Mouse (Mus musculus): ENCODE measurements at regions not wholly inside any gene's neighbourhood (a gene's known extent, or its start where the extent isn't known, plus 50 kb on each side); places are given as distances from the start of the nearest gene placed in this dataset.

- no peak overlapping the region for H3K4me2 ChIP-seq (ENCODE audit: low read depth, low read length)
- no peak overlapping the region for H3K4me3 ChIP-seq (ENCODE audit: low read length)
- H3K4me1 ChIP-seq (replicated peaks; ENCODE audit: control insufficient read depth, insufficient read depth, low read length) = no peaks in the 10 kb centered on the region
- WGBS = 10% methylated on average over 3 of the region's 3 CpGs
- no peaks in the 10 kb centered on the region for H3K36me3 ChIP-seq (ENCODE audit: control insufficient read depth, insufficient read depth, low read length)
- no peaks in the 10 kb centered on the region for H3K9me3 ChIP-seq (ENCODE audit: control insufficient read depth, low read length)
- H3K27me3 ChIP-seq (ENCODE audit: control insufficient read depth, insufficient read depth, low read depth, low read length) = no peaks in the 10 kb centered on the region
- no peak for ATAC-seq (ENCODE audit: low read depth)
- no peak overlapping the region for H3K27ac ChIP-seq (ENCODE audit: low read length)
- H3K9ac ChIP-seq (ENCODE audit: low read length) = no peak overlapping the region
Observed at GRCm38 (mm10) chr10:44763102-44763501, 234.8 kb upstream of the Prdm1 start.

DNA sequence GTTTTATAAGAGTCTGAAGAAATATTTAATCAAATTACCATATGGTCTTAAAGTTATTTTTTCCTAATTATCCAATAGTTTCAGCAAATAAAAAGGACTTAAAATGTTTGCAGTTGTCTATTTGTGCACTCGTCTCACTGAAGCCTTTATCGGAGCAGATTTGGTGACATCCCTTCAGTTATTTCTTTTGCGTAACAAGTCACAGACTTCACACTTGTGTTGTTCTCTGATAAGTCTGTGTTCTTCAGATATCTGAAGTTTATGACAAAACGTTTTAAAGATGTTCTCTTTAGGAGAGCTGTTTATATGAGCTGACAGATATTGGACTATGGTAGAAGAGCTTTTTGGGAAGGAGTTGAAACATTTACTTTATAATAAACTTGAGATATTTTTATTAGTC, 233.8 kb upstream of the Prdm1 start:
- H3K4me3 ChIP-seq (ENCODE audit: low read length) = no peak overlapping the region
- no peaks in the 10 kb centered on the region for H3K27me3 ChIP-seq (ENCODE audit: control insufficient read depth, insufficient read depth, low read depth, low read length)
- no peaks in the 10 kb centered on the region for H3K4me1 ChIP-seq (replicated peaks; ENCODE audit: control insufficient read depth, insufficient read depth, low read length)
- ATAC-seq (ENCODE audit: low read depth) = no peak
- WGBS = 46% methylated on average over 4 of the region's 4 CpGs
- no peaks in the 10 kb centered on the region for H3K9me3 ChIP-seq (ENCODE audit: control insufficient read depth, low read length)
- H3K36me3 ChIP-seq (ENCODE audit: control insufficient read depth, insufficient read depth, low read length) = no peaks in the 10 kb centered on the region
- no peak overlapping the region for H3K9ac ChIP-seq (ENCODE audit: low read length)
- no peak overlapping the region for H3K4me2 ChIP-seq (ENCODE audit: low read depth, low read length)
- H3K27ac ChIP-seq (ENCODE audit: low read length) = no peak overlapping the region

DNA sequence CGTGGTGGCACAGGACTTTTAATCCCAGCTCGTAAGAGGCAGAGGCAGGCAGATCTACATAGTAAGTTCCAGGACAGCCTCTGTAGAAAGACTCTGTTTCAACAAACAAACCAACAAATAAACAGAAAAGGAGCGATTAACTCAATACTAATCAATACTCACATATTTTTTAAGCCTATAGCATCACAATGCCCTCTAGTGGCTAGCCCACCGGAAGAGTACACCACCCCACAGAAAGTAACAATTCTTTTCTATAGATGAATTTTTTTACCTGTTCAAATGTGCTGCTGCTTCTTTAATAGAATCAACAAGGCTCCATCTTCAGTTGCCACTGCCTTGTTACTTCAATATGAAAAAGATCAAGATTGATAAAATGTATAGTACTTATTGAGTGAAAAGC, 233.0 kb upstream of the Prdm1 start:
- no peaks in the 10 kb centered on the region for H3K9me3 ChIP-seq (ENCODE audit: control insufficient read depth, low read length)
- no peak overlapping the region for H3K9ac ChIP-seq (ENCODE audit: low read length)
- no peak overlapping the region for H3K4me2 ChIP-seq (ENCODE audit: low read depth, low read length)
- no peaks in the 10 kb centered on the region for H3K27me3 ChIP-seq (ENCODE audit: control insufficient read depth, insufficient read depth, low read depth, low read length)
- H3K4me1 ChIP-seq (replicated peaks; ENCODE audit: control insufficient read depth, insufficient read depth, low read length) = no peaks in the 10 kb centered on the region
- H3K36me3 ChIP-seq (ENCODE audit: control insufficient read depth, insufficient read depth, low read length) = no peaks in the 10 kb centered on the region
- no peak for ATAC-seq (ENCODE audit: low read depth)
- 63% methylated on average over 4 of the region's 4 CpGs for WGBS
- H3K27ac ChIP-seq (ENCODE audit: low read length) = no peak overlapping the region
- H3K4me3 ChIP-seq (ENCODE audit: low read length) = no peak overlapping the region

- H3K9me3 ChIP-seq (ENCODE audit: control insufficient read depth, low read length) = no peaks in the 10 kb centered on the region
- WGBS = 52% methylated on average over 6 of the region's 6 CpGs
- ATAC-seq (ENCODE audit: low read depth) = 0 out of 2 replicates have a peak, but pooled peaks have one; percentile 20
- H3K27me3 ChIP-seq (ENCODE audit: control insufficient read depth, insufficient read depth, low read depth, low read length) = no peaks in the 10 kb centered on the region
- H3K4me1 ChIP-seq (replicated peaks; ENCODE audit: control insufficient read depth, insufficient read depth, low read length) = no peaks in the 10 kb centered on the region; the same call in 1 of the 2 replicates
- no peaks in the 10 kb centered on the region for H3K36me3 ChIP-seq (ENCODE audit: control insufficient read depth, insufficient read depth, low read length)
- H3K27ac ChIP-seq (ENCODE audit: low read length) = no peak overlapping the region
- no peak overlapping the region for H3K9ac ChIP-seq (ENCODE audit: low read length)
- no peak overlapping the region for H3K4me2 ChIP-seq (ENCODE audit: low read depth, low read length)
- H3K4me3 ChIP-seq (ENCODE audit: low read length) = no peak overlapping the region
Observed at GRCm38 (mm10) chr10:44755355-44755957, 227.2 kb upstream of the Prdm1 start.

DNA sequence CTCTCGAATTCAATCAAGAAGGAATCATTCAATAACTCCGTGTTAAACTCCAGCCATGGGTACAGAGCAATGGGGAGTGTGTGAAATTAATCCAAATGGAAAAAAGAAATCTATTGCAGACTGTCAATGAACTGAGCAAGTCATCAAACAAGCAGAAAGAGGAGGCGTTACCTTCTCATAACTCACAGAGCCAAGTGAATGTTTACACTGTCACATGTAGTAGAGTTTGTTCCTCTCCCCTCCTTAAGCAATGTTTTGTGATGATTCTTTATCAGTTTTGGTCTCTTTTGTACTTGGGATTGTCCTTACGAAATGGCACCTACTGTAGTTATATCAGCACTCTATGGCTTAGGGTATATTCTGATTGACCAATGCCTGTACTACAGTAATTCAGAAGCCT, 226.6 kb upstream of the Prdm1 start:
- H3K4me3 ChIP-seq (ENCODE audit: low read length) = no peak overlapping the region
- H3K27ac ChIP-seq (ENCODE audit: low read length) = no peak overlapping the region
- H3K9me3 ChIP-seq (ENCODE audit: control insufficient read depth, low read length) = no peaks in the 10 kb centered on the region
- ATAC-seq (ENCODE audit: low read depth) = no peak
- H3K4me2 ChIP-seq (ENCODE audit: low read depth, low read length) = no peak overlapping the region
- H3K36me3 ChIP-seq (ENCODE audit: control insufficient read depth, insufficient read depth, low read length) = no peaks in the 10 kb centered on the region
- no peak overlapping the region for H3K9ac ChIP-seq (ENCODE audit: low read length)
- H3K4me1 ChIP-seq (replicated peaks; ENCODE audit: control insufficient read depth, insufficient read depth, low read length) = no peaks in the 10 kb centered on the region; the same call in 1 of the 2 replicates
- 72% methylated on average over 4 of the region's 4 CpGs for WGBS
- H3K27me3 ChIP-seq (ENCODE audit: control insufficient read depth, insufficient read depth, low read depth, low read length) = no peaks in the 10 kb centered on the region

DNA sequence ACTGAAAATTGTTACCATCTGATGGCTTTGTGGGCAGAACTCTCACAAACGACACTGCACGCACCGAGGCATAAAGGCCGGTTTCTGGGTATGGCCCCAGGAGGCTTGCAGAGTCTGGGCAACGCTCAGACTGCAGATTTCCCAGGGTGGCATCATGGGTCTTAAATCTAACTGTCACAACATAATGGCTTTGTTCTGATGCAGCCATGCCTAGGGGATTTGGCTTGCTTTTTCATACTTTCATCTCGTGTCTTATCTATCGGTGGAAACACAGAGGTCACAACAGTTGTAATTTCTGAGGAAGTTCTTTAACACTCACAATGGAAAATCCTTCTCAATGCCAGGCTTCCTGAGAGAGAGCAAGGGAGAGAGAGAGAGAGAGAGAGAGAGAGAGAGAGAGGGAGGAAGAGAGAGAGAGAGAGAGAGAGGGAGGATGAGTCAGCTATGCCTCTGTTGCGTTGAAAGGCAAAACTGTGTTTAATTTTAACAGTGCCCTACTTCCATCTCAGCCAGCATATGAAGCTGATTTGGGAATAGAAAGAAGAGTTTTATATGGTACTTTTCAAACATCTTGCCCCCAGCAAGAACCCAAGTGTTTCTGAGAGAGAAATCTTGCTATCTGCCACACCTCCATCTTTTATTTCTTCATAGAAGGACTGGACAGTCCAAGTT, 224.6 kb upstream of the Prdm1 start:
- Histone ChIP-seq H3K27me3 (ENCODE audit: control insufficient read depth, insufficient read depth, low read depth, low read length) (no peaks in the 10 kb centered on the region), H3K4me3 (ENCODE audit: low read length) (no peak overlapping the region), H3K36me3 (ENCODE audit: control insufficient read depth, insufficient read depth, low read length) (no peaks in the 10 kb centered on the region), H3K27ac (ENCODE audit: low read length) (no peak overlapping the region), H3K9me3 (ENCODE audit: control insufficient read depth, low read length) (no peaks in the 10 kb centered on the region), H3K4me1 (replicated peaks; ENCODE audit: control insufficient read depth, insufficient read depth, low read length) (no peaks in the 10 kb centered on the region; the same call in 1 of the 2 replicates), H3K4me2 (ENCODE audit: low read depth, low read length) (no peak overlapping the region), H3K9ac (ENCODE audit: low read length) (no peak overlapping the region)
- no peak for ATAC-seq (ENCODE audit: low read depth)
- 63% methylated on average over 8 of the region's 8 CpGs for WGBS

DNA sequence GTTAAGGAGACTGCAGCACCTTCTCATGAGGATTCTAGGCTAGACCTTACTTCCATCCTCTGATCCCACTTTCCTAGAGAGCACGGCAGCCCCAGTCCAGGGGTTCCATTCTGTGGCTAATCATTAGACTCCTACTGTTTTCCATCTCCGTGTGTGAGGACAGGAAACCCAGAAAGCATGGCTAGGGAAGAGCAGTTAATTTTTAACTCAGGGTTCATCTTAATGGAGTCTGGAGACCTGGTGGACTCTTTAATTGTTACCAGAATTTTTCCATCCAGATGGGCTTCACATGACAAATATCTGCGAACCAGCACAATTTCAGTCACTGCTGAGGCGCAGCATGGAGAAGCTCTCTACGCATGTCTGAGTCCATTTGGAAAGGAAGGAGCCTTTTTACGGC, 222.8 kb upstream of the Prdm1 start:
- no peak for ATAC-seq (ENCODE audit: low read depth)
- H3K27ac ChIP-seq (ENCODE audit: low read length) = no peak overlapping the region
- 80% methylated on average over 6 of the region's 6 CpGs for WGBS

DNA sequence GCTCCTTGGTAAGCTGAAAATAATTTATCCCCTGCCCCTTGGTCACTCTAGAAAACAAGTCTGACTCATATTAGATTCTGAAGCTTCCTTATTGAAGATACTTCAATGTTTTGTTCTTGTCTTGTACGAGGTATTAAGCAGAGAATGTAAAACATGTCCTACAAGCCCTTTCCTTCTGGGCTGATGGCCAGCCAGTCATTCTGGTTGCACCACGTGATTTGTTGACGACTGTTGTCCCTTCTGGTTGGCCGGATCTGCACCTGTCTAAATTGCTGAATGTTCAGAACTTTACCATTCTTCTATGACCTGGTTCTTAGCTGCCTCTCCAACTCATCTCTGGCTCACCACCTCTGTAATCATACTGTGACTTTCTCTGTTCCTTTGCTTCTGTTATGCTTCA, 220.9 kb upstream of the Prdm1 start:
- 50% methylated on average over 4 of the region's 4 CpGs for WGBS
- H3K27ac ChIP-seq (ENCODE audit: low read length) = no peak overlapping the region
- no peak for ATAC-seq (ENCODE audit: low read depth)
- no peaks in the 10 kb centered on the region for H3K36me3 ChIP-seq (ENCODE audit: control insufficient read depth, insufficient read depth, low read length)
- H3K27me3 ChIP-seq (ENCODE audit: control insufficient read depth, insufficient read depth, low read depth, low read length) = no peaks in the 10 kb centered on the region
- no peak overlapping the region for H3K4me2 ChIP-seq (ENCODE audit: low read depth, low read length)
- H3K4me1 ChIP-seq (replicated peaks; ENCODE audit: control insufficient read depth, insufficient read depth, low read length) = no peaks in the 10 kb centered on the region
- no peaks in the 10 kb centered on the region for H3K9me3 ChIP-seq (ENCODE audit: control insufficient read depth, low read length)
- no peak overlapping the region for H3K4me3 ChIP-seq (ENCODE audit: low read length)
- H3K9ac ChIP-seq (ENCODE audit: low read length) = no peak overlapping the region

More for the DNA sequence above, 222.8 kb upstream of the Prdm1 start:
- H3K4me1 ChIP-seq (replicated peaks; ENCODE audit: control insufficient read depth, insufficient read depth, low read length) = no peaks in the 10 kb centered on the region; the same call in 1 of the 2 replicates
- no peaks in the 10 kb centered on the region for H3K36me3 ChIP-seq (ENCODE audit: control insufficient read depth, insufficient read depth, low read length)
- H3K27me3 ChIP-seq (ENCODE audit: control insufficient read depth, insufficient read depth, low read depth, low read length) = no peaks in the 10 kb centered on the region
- no peak overlapping the region for H3K4me3 ChIP-seq (ENCODE audit: low read length)
- no peaks in the 10 kb centered on the region for H3K9me3 ChIP-seq (ENCODE audit: control insufficient read depth, low read length)
- H3K4me2 ChIP-seq (ENCODE audit: low read depth, low read length) = no peak overlapping the region
- H3K9ac ChIP-seq (ENCODE audit: low read length) = no peak overlapping the region

DNA sequence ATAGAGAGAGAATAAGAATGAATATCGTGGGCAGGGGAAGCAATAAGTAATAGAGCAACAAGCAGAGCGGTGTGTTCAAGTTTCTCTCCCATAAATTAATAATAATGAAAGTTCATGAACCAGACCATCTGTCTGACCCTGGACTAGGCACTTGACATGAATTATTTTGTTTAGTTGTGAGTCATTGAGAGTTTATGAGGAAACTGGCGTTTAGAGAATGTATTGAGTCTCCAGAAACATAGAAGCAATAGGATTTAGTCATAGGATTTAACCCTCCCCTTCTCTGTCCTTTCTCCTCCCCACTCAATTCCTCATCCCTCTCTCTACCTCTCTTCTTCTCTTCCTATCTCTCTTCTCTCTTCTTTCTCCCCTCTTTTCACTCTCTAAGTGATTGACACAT, 219.1 kb upstream of the Prdm1 start:
- H3K4me2 ChIP-seq (ENCODE audit: low read depth, low read length) = no peak overlapping the region
- ATAC-seq (ENCODE audit: low read depth) = no peak
- no peaks in the 10 kb centered on the region for H3K4me1 ChIP-seq (replicated peaks; ENCODE audit: control insufficient read depth, insufficient read depth, low read length)
- H3K36me3 ChIP-seq (ENCODE audit: control insufficient read depth, insufficient read depth, low read length) = no peaks in the 10 kb centered on the region
- H3K9ac ChIP-seq (ENCODE audit: low read length) = no peak overlapping the region
- H3K9me3 ChIP-seq (ENCODE audit: control insufficient read depth, low read length) = no peaks in the 10 kb centered on the region
- 71% methylated on average over 3 of the region's 3 CpGs for WGBS
- H3K4me3 ChIP-seq (ENCODE audit: low read length) = no peak overlapping the region
- H3K27ac ChIP-seq (ENCODE audit: low read length) = no peak overlapping the region
- H3K27me3 ChIP-seq (ENCODE audit: control insufficient read depth, insufficient read depth, low read depth, low read length) = no peaks in the 10 kb centered on the region

All from lung, embryonic 16.5 days (tissue).